Mouse (Mus musculus): ENCODE data around the gene Dhrs13. TPM values are rescaled to one million over a fixed set of nuclear protein-coding genes. Genes with fewer than 3 reads are reported as not detected.

The Dhrs13 gene
- polyA plus RNA-seq, 1 experiment from 2014 or later: 19.1 TPM

GRCm38 (mm10) chr11:78071938-78072337 is 39.9 kb downstream of the Dhrs13 start:
- no peaks in the 10 kb centered on the region for H3K4me1 ChIP-seq (ENCODE audit: control insufficient read depth, insufficient read depth, low read length)
- H3K4me3 ChIP-seq (ENCODE audit: low read depth, low read length): no peak overlapping the region
- H3K27me3 ChIP-seq (ENCODE audit: control insufficient read depth, insufficient read depth, low read length): no peaks in the 10 kb centered on the region
- peaks cover 28% of the 10 kb centered on the region for H3K36me3 ChIP-seq (ENCODE audit: control insufficient read depth, insufficient read depth, low read length)
- H3K9me3 ChIP-seq (ENCODE audit: control insufficient read depth, low read depth, low read length): no peaks in the 10 kb centered on the region
- H3K27ac ChIP-seq (ENCODE audit: low read length): no peak overlapping the region
- H3K9ac ChIP-seq (replicated peaks; ENCODE audit: low read depth, low read length): no peak overlapping the region
- no peak overlapping the region for H3K4me2 ChIP-seq (replicated peaks; ENCODE audit: low read depth, low read length)
- WGBS: 83% methylated on average over 5 of the region's 5 CpGs
- no peak for ATAC-seq (ENCODE audit: insufficient number of reproducible peaks, insufficient read depth, low FRiP score, low read depth)

GRCm38 (mm10) chr11:78072425-78073130 is 40.5 kb downstream of the Dhrs13 start:
- no peak overlapping the region for H3K4me2 ChIP-seq (replicated peaks; ENCODE audit: low read depth, low read length)
- no peak overlapping the region for H3K4me3 ChIP-seq (ENCODE audit: low read depth, low read length)
- WGBS: 27% methylated on average over 6 of the region's 6 CpGs
- no peaks in the 10 kb centered on the region for H3K4me1 ChIP-seq (ENCODE audit: control insufficient read depth, insufficient read depth, low read length)
- peaks cover 28% of the 10 kb centered on the region for H3K36me3 ChIP-seq (ENCODE audit: control insufficient read depth, insufficient read depth, low read length)
- no peaks in the 10 kb centered on the region for H3K27me3 ChIP-seq (ENCODE audit: control insufficient read depth, insufficient read depth, low read length)
- no peak overlapping the region for H3K9ac ChIP-seq (replicated peaks; ENCODE audit: low read depth, low read length)
- H3K27ac ChIP-seq (ENCODE audit: low read length): no peak overlapping the region
- no peaks in the 10 kb centered on the region for H3K9me3 ChIP-seq (ENCODE audit: control insufficient read depth, low read depth, low read length)
- 0 out of 2 replicates have a peak, but pooled peaks have one; percentile 21 for ATAC-seq (ENCODE audit: insufficient number of reproducible peaks, insufficient read depth, low FRiP score, low read depth)

- peak; percentile 64; the same call in 1 of the 2 replicates for ATAC-seq (ENCODE audit: insufficient number of reproducible peaks, insufficient read depth, low FRiP score, low read depth)
- no peaks in the 10 kb centered on the region for H3K9me3 ChIP-seq (ENCODE audit: control insufficient read depth, low read depth, low read length)
- H3K27ac ChIP-seq (ENCODE audit: low read length): no peak overlapping the region
- H3K27me3 ChIP-seq (ENCODE audit: control insufficient read depth, insufficient read depth, low read length): no peaks in the 10 kb centered on the region
- H3K4me1 ChIP-seq (ENCODE audit: control insufficient read depth, insufficient read depth, low read length): no peaks in the 10 kb centered on the region
- peaks cover 28% of the 10 kb centered on the region for H3K36me3 ChIP-seq (ENCODE audit: control insufficient read depth, insufficient read depth, low read length)
- no peak overlapping the region for H3K9ac ChIP-seq (replicated peaks; ENCODE audit: low read depth, low read length)
- no peak overlapping the region for H3K4me2 ChIP-seq (replicated peaks; ENCODE audit: low read depth, low read length)
- WGBS: 91% methylated on average over 9 of the region's 9 CpGs
- no peak overlapping the region for H3K4me3 ChIP-seq (ENCODE audit: low read depth, low read length)
These were observed 41.6 kb downstream of the Dhrs13 start for GRCm38 (mm10) chr11:78073577-78074276.

GRCm38 (mm10) chr11:78074277-78074652 is 42.2 kb downstream of the Dhrs13 start:
- Histone ChIP-seq H3K27ac (ENCODE audit: low read length) (no peak overlapping the region), H3K4me2 (replicated peaks; ENCODE audit: low read depth, low read length) (no peak overlapping the region), H3K4me3 (ENCODE audit: low read depth, low read length) (no peak overlapping the region), H3K36me3 (ENCODE audit: control insufficient read depth, insufficient read depth, low read length) (peaks cover 28% of the 10 kb centered on the region), H3K9ac (replicated peaks; ENCODE audit: low read depth, low read length) (no peak overlapping the region), H3K27me3 (ENCODE audit: control insufficient read depth, insufficient read depth, low read length) (no peaks in the 10 kb centered on the region), H3K9me3 (ENCODE audit: control insufficient read depth, low read depth, low read length) (no peaks in the 10 kb centered on the region), H3K4me1 (ENCODE audit: control insufficient read depth, insufficient read depth, low read length) (peaks cover 2% of the 10 kb centered on the region; the same call in 1 of the 2 replicates)
- 89% methylated on average over 2 of the region's 2 CpGs for WGBS
- ATAC-seq (ENCODE audit: insufficient number of reproducible peaks, insufficient read depth, low FRiP score, low read depth): peak; percentile 40; the same call in 1 of the 2 replicates

- peaks cover 28% of the 10 kb centered on the region for H3K36me3 ChIP-seq (ENCODE audit: control insufficient read depth, insufficient read depth, low read length)
- no peaks in the 10 kb centered on the region for H3K27me3 ChIP-seq (ENCODE audit: control insufficient read depth, insufficient read depth, low read length)
- H3K4me3 ChIP-seq (ENCODE audit: low read depth, low read length): no peak overlapping the region
- H3K9ac ChIP-seq (replicated peaks; ENCODE audit: low read depth, low read length): no peak overlapping the region
- H3K9me3 ChIP-seq (ENCODE audit: control insufficient read depth, low read depth, low read length): no peaks in the 10 kb centered on the region
- H3K4me1 ChIP-seq (ENCODE audit: control insufficient read depth, insufficient read depth, low read length): peaks cover 6% of the 10 kb centered on the region
- H3K27ac ChIP-seq (ENCODE audit: low read length): no peak overlapping the region
- no peak overlapping the region for H3K4me2 ChIP-seq (replicated peaks; ENCODE audit: low read depth, low read length)
- WGBS: 89% methylated on average over 4 of the region's 4 CpGs
- ATAC-seq (ENCODE audit: insufficient number of reproducible peaks, insufficient read depth, low FRiP score, low read depth): no peak
These were observed 42.6 kb downstream of the Dhrs13 start for GRCm38 (mm10) chr11:78074666-78075065.

GRCm38 (mm10) chr11:78079961-78080921 is 48.2 kb downstream of the Dhrs13 start, which contains the start of gene Eral1:
Gene Eral1, minus strand, starts transcription at chr11:78080383.
- ATAC-seq (ENCODE audit: insufficient number of reproducible peaks, insufficient read depth, low FRiP score, low read depth): peak; percentile 92; the same call in 1 of the 2 replicates
- peaks cover 13% of the 10 kb centered on the region for H3K36me3 ChIP-seq (ENCODE audit: control insufficient read depth, insufficient read depth, low read length)
- peak within 1 kb of the TSS; percentile 85 for H3K4me3 ChIP-seq (ENCODE audit: low read depth, low read length)
- H3K4me1 ChIP-seq (ENCODE audit: control insufficient read depth, insufficient read depth, low read length): peaks cover 6% of the 10 kb centered on the region
- no peaks in the 10 kb centered on the region for H3K9me3 ChIP-seq (ENCODE audit: control insufficient read depth, low read depth, low read length)
- H3K4me2 ChIP-seq (replicated peaks; ENCODE audit: low read depth, low read length): peak within 1 kb of the TSS; percentile 78
- 1% methylated on average over 42 of the region's 42 CpGs for WGBS
- H3K9ac ChIP-seq (replicated peaks; ENCODE audit: low read depth, low read length): peak within 1 kb of the TSS; percentile 76
- H3K27ac ChIP-seq (ENCODE audit: low read length): 0 out of 2 replicates have a peak within 1 kb of the TSS, but pooled peaks have one; percentile 49
- H3K27me3 ChIP-seq (ENCODE audit: control insufficient read depth, insufficient read depth, low read length): no peaks in the 10 kb centered on the region

GRCm38 (mm10) chr11:78083595-78083994 is 51.5 kb downstream of the Dhrs13 start:
- 44% methylated on average over 1 of the region's 1 CpGs for WGBS
- Histone ChIP-seq H3K27me3 (ENCODE audit: control insufficient read depth, insufficient read depth, low read length) (no peaks in the 10 kb centered on the region), H3K27ac (ENCODE audit: low read length) (no peak overlapping the region), H3K36me3 (ENCODE audit: control insufficient read depth, insufficient read depth, low read length) (no peaks in the 10 kb centered on the region), H3K9ac (replicated peaks; ENCODE audit: low read depth, low read length) (no peak overlapping the region), H3K4me2 (replicated peaks; ENCODE audit: low read depth, low read length) (no peak overlapping the region), H3K4me1 (ENCODE audit: control insufficient read depth, insufficient read depth, low read length) (peaks cover 6% of the 10 kb centered on the region), H3K9me3 (ENCODE audit: control insufficient read depth, low read depth, low read length) (no peaks in the 10 kb centered on the region), H3K4me3 (ENCODE audit: low read depth, low read length) (no peak overlapping the region)
- ATAC-seq (ENCODE audit: insufficient number of reproducible peaks, insufficient read depth, low FRiP score, low read depth): no peak

- Histone ChIP-seq H3K9me3 (ENCODE audit: control insufficient read depth, low read depth, low read length) (no peaks in the 10 kb centered on the region), H3K9ac (replicated peaks; ENCODE audit: low read depth, low read length) (no peak overlapping the region), H3K27ac (ENCODE audit: low read length) (no peak overlapping the region), H3K36me3 (ENCODE audit: control insufficient read depth, insufficient read depth, low read length) (no peaks in the 10 kb centered on the region), H3K4me1 (ENCODE audit: control insufficient read depth, insufficient read depth, low read length) (no peaks in the 10 kb centered on the region), H3K27me3 (ENCODE audit: control insufficient read depth, insufficient read depth, low read length) (no peaks in the 10 kb centered on the region), H3K4me3 (ENCODE audit: low read depth, low read length) (no peak overlapping the region), H3K4me2 (replicated peaks; ENCODE audit: low read depth, low read length) (no peak overlapping the region)
- no peak for ATAC-seq (ENCODE audit: insufficient number of reproducible peaks, insufficient read depth, low FRiP score, low read depth)
- 73% methylated on average over 4 of the region's 4 CpGs for WGBS
These were observed 54.9 kb downstream of the Dhrs13 start for GRCm38 (mm10) chr11:78086925-78087479.

Measured in stomach, embryonic 14.5 days (tissue).